Mouse (Mus musculus): ENCODE measurements around the gene Ipo8.
A peak's percentile ranks its signal among the peaks of the same experiment; 100 is the strongest.

Gene Ipo8

DNA sequence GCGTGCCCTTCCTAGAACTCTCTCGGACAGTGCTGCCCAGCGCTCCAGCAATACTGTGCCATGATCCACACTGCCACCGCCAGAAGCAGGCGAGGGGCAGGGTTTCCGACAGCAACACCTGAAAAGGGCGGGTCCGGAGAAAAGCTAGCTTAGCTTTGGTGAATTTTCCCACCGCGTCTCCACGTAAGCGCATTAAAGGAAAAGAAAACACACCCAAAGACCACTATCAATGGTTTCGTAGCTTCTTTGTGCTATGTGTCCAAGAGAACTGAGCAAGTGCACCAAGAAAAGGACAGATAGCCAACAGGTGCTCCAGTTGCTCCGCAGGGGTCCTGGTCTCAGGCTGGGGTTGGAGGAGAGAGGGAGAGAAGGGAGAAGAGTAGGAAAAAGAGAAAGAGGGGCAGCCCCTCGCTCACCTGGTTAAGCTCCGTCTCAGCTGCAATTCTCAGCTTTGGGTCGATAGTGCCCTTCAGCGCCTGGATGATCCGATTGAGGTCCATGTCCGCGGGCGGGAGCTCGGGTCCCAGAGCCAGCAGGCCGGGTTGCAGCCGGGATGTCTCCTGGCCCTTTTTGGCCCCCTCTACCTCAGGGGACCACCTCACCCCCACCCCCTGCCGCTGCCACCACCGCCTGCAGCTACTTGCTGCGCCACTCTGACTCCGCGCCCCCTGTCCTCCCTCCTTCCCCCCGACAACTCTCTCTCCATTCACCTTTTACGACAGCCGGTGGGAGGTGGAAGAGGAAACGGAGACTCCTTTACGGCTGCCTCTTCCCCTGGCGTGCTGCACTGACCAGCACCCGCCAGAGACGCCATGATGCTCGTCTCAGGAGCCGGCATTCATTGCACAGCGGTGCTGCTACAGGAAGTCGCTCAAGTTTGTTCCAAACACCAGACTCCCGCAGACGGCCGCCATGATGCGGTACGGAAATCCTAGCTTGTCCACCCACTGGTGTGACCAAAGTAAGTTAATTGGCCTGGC lies at the start of gene Ipo8:
Ipo8 (minus strand) TSS at position 720 of the 980 bp plus-strand sequence.
- peak; percentile 62 to 87 for DNase-seq (ENCODE audit: low spot score in 2 of 2)

DNA sequence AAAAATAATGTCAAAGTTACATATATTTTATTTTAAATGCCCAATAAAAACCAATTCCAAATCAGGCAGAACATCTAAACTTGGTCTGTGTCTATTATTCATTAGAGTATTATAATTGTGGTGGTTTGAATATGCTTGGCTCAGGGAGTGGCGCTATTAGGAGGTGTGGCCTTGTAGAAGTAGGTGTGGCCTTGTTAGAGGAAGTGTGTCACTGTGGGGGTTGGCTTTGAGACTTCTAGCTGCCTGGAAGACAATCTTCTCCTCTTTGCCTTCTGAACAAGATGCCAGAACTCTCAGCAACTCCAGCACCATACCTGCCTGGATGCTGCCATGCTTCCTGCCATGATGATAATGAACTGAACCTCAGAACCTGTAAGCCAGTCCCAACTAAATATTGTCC lies 42.6 kb upstream of the Ipo8 start:
- DNase-seq (ENCODE audit: low spot score in 2 of 2) = no peak

DNA sequence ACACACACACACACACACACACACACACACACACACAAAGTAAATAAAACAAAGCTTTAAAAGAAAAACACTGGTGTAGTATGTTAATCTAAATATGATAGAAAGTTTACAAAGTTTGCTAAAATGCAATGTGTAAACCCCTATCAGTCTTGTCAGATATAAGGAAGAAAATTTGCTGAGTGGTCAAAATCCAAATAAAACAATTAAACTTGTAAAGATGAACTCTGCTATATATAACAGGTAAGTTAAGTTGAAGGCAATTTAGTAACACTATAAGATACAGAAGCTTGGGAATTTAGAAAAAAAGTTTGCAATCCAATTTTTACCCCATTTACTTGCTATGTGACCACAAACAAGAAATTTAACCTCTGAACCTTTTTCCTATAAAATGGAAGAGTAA lies 14.4 kb upstream of the Ipo8 start:
- DNase-seq (ENCODE audit: low spot score in 2 of 2) = no peak

- no peak for DNase-seq (ENCODE audit: low spot score in 2 of 2)
Measured at GRCm38 (mm10) chr6:148841760-148842159, 10.5 kb upstream of the Ipo8 start.

DNA sequence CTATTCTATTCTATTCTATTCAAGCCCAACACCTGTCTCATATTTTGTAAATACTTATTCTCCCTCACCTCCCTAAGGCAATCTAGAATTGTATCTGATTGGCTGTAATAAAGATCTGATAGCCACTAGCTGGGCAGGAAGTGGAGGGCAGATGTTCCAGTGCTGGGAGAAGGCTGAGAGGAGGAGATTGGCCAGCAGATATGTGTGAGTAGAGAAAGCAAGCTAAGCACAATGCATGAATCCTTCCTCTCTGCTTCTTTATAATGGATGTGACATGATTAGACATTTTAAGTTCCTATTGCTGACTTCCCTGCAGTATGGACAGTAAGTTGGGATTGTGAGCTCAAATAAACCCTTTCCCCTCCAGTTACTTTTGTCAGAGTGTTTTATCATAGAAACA lies 7.2 kb upstream of the Ipo8 start:
- no peak for DNase-seq (ENCODE audit: low spot score in 2 of 2)

- no peak for DNase-seq (ENCODE audit: low spot score in 2 of 2)
Measured at GRCm38 (mm10) chr6:148831728-148832121, 458 bp upstream of the Ipo8 start.

DNA sequence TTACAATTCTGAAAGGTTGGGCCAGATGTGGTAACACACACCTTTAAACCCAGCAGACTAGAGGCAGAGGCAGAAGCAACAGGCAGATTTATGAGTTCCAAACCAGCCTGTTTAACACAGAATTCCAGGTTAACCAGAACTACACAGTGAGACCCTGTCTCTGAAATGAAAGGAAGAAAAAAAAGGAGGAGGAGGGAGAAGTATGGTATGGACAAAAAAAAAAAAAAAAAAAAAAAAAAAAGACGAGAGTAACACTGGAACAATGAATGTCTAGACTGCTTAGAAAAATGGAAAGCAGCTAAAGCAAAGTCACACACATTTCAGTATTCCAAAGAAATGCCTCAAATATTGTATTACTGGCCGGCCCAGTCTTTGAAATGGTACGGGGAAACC lies 916 bp downstream of the Ipo8 start:
- DNase-seq (ENCODE audit: low spot score in 2 of 2) = no peak

DNA sequence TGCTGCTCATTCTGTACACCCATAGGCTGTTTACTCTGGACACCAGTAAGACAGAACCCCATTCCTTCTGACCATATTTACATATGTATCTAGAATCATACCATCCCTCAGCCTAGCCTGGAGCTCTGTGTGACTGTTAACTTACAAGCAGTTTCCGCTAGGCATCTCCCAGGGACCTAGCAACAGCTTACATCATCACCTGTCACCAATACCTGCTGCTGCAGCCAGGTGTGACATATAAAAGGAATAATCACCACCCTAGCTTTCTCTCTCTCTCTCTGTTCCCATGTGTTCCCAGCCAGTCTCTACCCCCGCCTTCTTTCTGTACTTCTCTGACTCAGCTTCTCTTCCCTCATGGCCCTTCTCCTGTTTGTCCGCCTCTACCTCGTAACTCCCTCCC lies 5.1 kb downstream of the Ipo8 start:
- no peak for DNase-seq (ENCODE audit: low spot score in 2 of 2)

GRCm38 (mm10) chr6:148818624-148819343 lies 12.5 kb downstream of the Ipo8 start:
- DNase-seq (ENCODE audit: low spot score in 2 of 2) = no peak

DNA sequence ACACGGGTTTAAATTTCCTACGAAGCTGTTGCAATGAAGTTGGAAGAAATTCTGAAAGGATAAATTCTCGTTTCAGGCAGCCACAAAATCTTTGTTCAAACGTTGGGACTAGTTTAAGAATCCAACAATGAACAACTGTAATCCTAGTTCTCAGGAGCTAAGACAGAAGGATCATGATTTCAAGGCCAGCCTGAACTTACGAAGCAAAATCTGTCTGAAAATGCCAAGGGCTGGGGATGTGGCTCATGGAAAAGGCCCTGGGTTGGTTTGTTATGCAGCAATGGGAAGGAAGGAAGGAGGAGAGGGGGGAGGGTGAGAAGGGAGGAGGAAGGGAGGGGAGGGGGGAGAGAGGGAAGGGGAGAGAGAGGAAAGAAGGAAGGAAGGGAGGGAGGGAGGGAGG lies 14.5 kb downstream of the Ipo8 start:
- no peak for DNase-seq (ENCODE audit: low spot score in 2 of 2)

DNA sequence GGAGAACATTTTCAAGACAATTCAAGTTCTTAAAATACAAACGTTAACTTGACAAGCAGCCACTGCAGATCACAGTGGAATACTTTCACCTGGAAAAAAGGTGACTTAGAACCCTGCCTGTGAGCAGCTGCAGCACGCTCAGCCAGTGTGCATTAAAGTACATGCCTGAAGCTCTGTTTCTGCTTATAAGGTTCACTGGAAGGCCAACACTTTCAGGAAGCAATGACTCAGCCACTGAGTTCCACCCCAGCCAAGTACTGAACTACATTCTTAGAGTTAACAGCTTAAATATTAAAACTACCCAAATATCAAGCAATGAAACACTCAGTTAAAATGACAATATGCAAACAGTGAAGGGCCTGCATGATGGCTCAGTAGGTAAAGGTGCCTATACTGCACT lies 20.1 kb downstream of the Ipo8 start:
- no peak for DNase-seq (ENCODE audit: low spot score in 2 of 2)

DNA sequence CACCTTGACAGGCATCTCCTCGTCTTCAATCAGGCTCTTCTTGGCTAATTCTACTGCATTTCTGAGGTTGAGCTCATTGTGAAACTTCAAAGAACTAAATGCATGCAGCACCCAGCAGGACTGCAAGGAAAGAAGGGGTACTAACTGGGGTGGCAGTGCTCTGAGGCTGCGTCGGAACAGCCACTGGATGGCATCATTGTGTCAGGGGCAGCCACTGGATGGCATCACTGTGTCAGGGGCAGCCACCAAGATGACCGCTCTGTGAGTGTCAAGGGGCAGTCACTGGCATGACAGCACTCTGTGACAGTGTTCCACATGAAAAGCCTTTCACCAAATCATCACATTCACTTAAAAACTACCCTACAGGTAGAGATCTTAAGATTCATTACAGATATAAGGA lies 31.5 kb downstream of the Ipo8 start:
- DNase-seq (ENCODE audit: low spot score in 2 of 2) = no peak

DNA sequence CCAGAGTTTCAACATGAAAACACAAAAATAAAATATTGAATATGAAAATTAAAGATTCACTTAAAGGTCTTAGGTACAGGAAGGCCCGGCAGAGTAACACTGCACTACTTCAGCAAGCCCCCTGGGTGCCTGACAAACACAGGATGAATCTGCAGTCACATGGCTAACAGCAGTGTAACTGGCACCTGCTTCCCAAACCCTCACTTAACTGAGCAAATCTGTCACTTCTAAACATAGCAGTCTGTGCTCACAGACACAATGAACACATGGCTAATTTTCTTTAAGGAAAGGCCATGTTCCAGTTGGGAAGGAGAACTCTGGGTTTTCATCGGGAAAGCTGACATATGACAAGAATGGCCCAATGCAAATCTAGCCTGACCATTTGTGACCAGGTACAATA lies 36.1 kb downstream of the Ipo8 start:
- DNase-seq (ENCODE audit: low spot score in 2 of 2) = no peak

GRCm38 (mm10) chr6:148789010-148789673 lies 42.1 kb downstream of the Ipo8 start:
- DNase-seq (ENCODE audit: low spot score in 2 of 2) = no peak

DNA sequence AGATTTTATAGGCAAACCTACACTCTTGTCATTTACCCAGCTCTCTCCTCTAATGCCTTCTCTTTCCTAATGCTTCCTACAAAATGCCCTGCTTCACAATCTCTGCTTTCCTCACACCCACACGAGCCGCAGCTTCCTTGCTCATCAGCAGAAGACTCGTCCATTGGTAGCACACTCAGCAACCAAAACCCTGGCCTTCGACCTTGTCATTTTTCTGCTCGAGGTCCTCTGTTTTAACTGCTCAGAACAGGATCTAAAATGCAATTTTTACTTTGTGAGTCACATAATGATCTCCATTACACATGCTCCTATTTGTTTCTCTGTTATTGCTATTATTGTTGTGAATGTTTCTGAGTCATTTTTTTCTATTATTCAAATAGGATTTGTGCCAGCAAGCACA lies 45.1 kb downstream of the Ipo8 start:
- DNase-seq (ENCODE audit: low spot score in 2 of 2) = no peak

GRCm38 (mm10) chr6:148784418-148784817 lies 46.8 kb downstream of the Ipo8 start:
- no peak for DNase-seq (ENCODE audit: low spot score in 2 of 2)

GRCm38 (mm10) chr6:148776236-148776635 lies 55.0 kb downstream of the Ipo8 start:
- DNase-seq (ENCODE audit: low spot score in 2 of 2) = no peak

GRCm38 (mm10) chr6:148771423-148771822 lies 59.8 kb downstream of the Ipo8 start:
- DNase-seq (ENCODE audit: low spot score in 2 of 2) = no peak

GRCm38 (mm10) chr6:148768419-148768818 lies 62.8 kb downstream of the Ipo8 start:
- no peak for DNase-seq (ENCODE audit: low spot score in 2 of 2)

GRCm38 (mm10) chr6:148767228-148767627 lies 64.0 kb downstream of the Ipo8 start:
- no peak for DNase-seq (ENCODE audit: low spot score in 2 of 2)

DNA sequence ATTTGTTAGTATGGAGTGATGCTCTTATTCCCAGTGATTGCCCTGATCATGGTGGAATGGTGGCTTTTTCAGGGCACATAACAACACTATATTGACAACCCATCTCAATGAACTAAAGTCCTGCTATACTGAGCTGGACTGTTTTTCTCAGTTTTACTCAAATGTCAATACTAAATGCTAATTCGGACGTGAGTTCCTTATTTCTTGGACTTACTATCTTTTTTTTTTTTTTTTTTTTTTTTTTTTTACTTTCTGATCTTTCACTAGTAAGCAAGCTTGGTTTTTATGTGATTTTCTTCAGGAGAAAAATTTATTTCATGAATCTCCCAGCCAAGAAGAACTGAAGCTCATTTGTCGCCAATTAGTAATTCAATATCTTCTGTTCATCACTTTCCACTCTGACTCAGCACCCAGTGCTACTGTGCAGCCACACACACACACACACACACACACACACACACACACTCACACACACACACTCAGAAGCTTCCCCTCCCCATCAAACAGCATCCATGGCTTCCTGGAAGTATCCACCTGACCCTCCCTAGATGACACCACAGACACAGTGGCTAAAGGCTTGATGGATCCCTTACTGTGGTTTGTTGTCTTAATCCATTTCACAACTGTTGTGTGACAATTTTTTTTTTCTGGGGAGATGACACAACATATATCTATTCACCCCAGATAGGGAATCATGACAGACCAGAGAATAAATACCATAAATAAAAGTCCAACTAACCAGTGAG lies 69.1 kb downstream of the Ipo8 start:
- no peak for DNase-seq (ENCODE audit: low spot score in 2 of 2)

GRCm38 (mm10) chr6:148761475-148761874 lies 69.8 kb downstream of the Ipo8 start:
- DNase-seq (ENCODE audit: low spot score in 2 of 2) = no peak
